Mouse (Mus musculus) small intestine, adult 2 months (tissue): ENCODE data around the gene Gm43191.

Experiments
- CTCF ChIP-seq: fragments of 200-500 bp; IDR thresholded peaks from 2 replicates; pipeline ENCODE4 v1.5.1; 2012; ENCODE audit warnings: low read depth, mild to moderate bottlenecking, control low read depth, inconsistent platforms, low read length, moderate library complexity, mixed read lengths; ENCODE audit not compliant: insufficient replicate concordance, insufficient read length; ENCODE audit errors: extremely low read depth
- POLR2A ChIP-seq: fragments of 200-500 bp; IDR thresholded peaks from 2 replicates; pipeline ENCODE4 v1.6.1; 2012; ENCODE audit warnings: low read depth, mild to moderate bottlenecking, control low read depth, inconsistent platforms, low read length, moderate library complexity

GRCm38 (mm10) chr3:116703835-116704234, 22.8 kb upstream of the Gm43191 start:
- TF ChIP-seq CTCF, result no peak
- TF ChIP-seq POLR2A, result no peak
